Mouse (Mus musculus) B cell, adult 2 months (primary cell): Measurements from ENCODE around the gene Snd1.

ENCODE experiments used
- DNase-seq, 2 experiments: peaks; one replicate each; pipeline ENCODE4 v3.0.0; 2022

Snd1 gene

DNA sequence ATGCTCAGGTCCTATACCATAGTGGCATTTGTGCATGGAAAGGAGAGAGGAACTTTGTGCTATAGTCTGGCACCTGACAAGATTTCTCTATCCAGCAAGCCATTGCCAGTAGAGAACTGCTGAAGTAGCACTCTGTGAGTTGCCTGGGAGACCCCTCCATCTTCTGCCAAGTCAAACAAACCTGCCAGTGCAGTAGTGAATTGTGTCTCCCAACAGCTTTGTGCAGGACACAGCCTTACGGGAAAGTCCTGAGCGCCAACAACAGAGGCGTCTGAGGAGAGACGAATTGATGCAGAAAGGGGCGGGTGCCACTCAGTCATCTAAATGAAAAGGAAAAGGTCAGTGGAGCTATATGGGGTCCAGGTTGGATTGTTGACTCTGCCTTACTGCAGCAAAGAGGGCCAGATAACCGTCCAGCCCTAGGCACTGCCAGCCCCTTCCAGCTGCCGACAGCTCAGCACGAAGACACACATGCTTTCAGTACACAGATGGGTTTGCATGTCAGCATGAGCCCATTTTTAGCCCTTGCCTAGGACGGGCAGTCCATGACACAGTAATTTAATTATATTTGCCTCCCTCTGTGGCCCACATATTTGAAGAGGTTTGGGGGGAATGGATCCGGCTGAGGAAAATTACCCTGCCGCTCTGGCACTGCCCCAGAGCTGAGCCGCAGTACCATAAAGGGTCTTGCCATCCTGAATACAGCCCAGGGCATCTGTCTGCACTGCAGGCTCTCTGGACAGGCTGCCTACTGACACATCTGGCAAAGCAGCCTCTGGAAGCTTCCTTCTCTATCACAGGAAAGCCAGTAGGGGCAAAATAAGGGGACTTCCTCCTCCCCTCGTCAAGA is 344.8 kb downstream of the Snd1 start:
- no peak for DNase-seq

DNA sequence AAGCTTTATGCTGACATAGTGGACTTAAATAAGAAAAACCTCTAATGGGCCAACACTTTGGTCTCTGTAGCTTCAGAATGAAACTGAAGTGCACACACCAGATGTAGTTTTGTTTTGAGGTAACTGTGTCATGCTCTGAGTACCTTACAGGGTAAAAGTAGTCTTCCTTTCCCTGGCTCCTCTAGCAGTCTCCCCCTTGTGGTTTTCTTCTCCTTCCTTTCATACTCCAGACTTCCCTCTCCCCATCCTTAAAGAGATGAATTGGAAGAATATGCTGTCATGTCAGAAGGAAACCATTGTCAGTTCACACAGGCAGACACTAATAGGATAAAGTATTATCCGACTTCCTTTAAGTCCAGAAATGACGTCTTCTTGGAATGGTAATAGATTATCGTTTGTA is 347.4 kb downstream of the Snd1 start:
- no peak for DNase-seq

DNA sequence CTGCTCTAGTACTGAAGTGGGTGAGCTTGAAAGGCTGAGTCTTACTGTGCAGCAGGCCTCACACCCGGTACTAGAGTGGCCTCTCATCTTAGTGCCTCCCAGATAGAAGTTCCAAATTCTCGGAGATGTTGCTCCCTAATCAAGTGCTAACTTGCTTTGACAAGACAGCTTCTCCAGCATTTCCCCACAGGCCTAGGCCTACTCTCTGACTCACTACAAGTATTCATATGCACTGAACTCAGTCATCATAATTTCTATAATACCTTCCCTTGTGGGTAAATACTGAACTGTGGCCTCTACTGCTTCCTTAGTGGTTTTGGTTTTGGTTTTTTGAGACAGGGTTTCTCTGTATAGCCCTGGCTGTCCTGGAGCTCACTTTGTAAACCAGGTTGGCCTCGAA is 348.4 kb downstream of the Snd1 start:
- no peak for DNase-seq

DNA sequence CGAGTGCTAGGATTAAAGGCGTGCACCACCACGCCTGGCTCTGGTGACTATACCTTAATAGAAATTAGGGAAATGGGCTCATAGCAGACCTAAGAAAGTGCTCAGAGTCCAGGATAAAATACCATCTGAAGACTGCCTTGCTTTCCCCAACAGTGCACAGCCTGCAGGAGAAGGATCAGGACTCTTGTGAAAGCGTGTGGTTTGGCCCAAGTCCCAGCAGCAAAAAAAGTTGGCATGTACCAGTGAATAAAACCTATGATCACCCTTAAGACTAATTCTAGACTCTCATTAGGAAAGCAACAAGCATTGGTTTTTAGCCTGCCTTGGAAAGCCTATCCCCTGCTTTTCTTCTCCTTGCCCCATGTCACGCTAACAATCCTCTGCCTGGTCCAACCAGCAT is 348.9 kb downstream of the Snd1 start:
- DNase-seq: no peak

DNA sequence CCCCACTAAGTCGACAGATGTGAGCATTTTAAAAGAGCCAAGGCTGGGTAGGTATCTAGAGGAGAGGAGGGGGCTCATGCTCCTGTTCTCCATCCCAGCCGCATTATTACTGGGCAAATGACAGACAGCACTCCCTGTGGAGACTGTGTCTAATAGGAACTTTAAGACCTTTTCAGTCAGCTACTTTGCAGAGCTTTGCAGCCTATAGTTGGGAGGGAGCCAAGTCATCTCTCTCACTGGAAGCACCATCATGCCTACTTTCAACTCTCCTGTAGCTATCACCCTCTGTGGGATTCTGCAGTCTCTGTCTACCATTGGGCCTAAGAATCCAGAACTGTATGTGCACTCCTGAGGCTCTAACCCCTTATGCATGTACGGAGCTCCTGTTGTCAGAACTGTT is 351.0 kb downstream of the Snd1 start:
- DNase-seq: no peak

DNA sequence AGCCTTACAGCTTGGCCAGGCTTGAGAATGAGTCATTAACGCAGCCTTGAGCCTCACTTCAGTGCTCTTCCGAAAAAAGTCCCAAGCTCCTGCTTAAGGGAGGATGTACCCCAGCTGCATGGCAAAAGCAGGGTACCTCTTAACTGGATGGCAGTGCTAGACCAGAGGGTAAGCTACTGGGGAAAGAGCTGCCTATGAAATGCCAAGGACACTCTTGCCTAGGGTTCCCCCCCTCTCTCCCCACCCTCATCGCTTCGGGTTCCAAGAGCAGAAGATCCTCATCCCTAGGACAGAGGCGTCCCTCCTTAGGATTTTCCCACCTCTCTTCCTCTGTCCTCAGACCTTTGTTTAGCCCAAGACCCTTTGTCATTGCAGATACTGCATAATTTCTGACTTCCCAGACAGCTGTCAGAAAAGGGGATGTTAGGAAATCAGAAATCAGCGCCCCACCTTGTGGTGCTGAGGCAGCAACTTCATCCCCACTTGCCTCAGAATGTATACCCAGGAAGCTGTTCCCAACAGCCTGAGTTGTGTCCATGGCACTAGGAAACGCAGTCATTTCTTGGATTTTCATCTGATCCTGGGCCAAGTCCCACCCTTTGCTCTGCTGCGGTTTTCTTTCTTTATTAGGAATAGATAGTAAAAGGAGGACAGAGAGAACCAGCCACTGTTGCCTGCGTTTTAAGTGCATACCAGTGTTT is 351.9 kb downstream of the Snd1 start:
- no peak for DNase-seq

DNA sequence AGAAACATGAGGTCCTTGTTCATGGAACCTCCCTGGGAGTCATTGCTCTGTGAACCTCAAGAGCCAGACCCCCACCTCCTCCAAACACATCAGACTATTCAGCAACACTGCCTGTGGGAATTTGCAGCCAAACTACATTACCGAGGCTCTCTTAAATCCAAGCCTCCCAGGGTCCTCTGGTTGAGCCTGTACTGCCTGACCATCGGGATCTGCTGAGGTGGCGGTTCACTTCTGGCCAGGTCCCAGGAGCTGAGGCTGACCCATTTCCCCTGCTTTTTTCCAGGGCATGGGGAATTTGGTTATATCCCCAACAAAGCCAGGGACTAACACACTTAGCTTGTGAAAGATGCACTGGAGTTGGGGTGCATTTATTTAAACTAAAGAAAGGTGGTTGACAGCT is 352.6 kb downstream of the Snd1 start:
- DNase-seq: no peak

DNA sequence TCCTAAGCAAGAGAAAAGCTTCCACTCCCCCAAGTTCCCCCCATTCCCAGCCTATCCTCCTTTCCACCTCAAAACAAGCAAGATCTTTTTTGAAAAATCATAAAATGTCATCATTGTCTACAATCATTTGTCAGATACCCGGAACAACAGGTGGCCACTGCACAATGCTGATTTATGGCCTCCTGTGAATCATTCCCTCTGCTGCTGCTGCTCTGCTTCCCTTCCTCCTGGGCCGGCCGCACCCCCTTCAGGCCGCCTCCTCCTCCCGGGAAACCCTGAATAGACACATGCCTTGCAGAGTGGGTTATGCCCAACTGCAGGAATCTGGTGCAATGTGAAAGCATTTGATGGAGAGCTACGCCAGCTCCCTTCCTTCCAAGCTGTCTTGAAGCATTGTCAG is 353.7 kb downstream of the Snd1 start:
- no peak for DNase-seq

DNA sequence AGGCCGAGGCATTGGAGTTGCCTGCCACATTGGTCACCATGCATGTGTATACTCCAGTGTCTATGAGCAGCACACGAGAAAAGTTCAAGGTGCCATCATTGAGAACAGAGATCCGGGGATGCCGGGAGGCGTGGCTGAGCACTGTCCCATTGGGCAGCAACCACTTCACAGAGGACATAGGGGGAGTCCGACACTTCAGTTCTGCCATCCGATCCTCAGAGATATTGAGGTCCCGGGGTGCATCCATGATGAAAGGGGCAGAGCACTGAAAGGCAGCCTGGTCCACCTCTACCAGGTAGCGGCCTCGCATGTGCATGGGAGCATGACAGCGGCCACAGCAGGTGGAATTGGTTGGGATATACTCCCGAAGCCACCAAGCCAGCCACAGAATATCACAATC is 355.4 kb downstream of the Snd1 start:
- DNase-seq: no peak

DNA sequence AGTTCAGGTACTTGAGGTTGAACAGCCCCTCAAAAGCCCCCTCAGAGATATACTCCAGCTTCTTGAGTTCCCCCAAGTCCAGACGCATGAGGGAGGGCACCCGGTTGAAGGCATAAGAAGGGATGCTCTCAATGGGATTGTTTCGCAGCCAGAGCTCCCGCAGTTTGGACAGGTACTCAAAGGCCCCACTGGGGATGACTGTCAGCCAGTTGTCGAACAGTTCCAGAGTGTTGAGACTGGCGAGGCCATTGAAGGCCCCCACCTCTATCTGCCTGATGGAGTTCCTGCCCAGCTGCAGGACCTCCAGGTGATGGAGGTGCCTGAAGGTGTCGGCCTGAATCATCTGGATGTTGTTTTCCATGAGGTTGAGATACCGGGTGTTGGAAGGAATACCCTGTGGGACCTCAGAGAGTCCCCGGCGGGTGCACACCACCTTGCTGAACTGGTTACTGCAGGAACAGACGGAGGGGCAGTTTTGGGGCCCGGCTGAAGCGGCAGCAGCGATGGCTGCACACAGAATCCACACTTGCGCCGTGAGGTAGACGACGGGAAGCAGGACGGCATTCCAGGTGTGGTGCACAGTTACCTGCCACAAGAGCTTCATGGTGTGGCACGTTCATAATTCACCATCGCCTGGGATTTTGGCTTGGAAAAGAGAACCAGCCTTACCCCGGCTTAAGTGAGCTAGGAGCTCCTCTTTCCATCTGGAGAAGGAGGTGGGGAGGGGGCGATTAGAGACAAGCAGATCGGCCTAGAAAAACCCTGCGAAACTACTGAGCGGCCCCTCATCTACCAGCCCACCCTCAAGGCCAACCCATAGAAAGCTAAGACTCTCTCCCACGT is 356.3 kb downstream of the Snd1 start, which contains the start of gene Lrrc4:
TSS of gene Lrrc4 (minus strand) at position 737 of the 843 bp plus-strand sequence.
- DNase-seq: no peak

DNA sequence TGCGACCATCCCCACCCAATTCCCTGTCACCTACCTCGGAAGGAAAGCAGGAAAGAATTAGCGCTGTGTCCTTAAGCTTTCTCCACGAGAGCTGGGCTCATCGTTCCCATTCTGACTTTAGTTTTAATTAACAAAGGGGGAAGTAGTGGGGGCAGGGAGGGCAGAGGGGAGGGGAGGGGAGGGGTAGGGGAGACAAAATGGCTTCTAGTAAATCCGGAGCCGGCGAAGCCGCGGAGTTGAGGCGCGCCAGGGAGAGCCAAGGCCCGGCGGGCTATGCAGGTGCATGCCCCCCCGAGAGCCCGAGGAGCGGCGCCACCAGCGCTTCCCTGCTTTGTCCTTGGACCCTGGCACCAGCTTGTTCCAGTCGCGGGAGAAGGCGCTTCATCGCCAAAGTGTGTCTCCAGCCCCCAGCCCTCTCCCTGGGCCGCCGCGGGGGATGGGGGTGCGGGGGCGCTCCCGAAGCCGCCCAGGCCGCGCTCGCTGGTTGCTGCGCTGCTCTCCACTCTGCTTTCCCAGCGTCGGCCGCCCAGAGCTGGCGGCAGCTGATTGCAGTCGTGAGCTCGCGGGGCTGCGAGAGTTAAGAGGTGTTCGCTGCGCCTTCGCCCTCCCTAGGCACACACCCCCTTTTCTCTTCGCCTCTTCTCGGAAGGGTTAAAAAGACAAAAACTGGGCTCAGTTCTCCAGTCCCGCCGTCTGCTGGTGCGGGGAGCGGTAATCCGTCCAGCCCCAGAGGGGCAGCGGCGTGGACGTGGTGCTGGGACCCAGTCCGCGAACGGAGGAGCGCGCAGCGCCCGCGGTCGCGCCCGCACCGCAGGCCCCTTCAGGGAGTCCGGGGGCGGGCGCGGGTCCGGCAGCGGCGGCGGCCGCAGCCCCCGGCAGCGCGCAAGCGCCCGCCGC is 357.2 kb downstream of the Snd1 start:
- peak; percentile 10 to 25 for DNase-seq

DNA sequence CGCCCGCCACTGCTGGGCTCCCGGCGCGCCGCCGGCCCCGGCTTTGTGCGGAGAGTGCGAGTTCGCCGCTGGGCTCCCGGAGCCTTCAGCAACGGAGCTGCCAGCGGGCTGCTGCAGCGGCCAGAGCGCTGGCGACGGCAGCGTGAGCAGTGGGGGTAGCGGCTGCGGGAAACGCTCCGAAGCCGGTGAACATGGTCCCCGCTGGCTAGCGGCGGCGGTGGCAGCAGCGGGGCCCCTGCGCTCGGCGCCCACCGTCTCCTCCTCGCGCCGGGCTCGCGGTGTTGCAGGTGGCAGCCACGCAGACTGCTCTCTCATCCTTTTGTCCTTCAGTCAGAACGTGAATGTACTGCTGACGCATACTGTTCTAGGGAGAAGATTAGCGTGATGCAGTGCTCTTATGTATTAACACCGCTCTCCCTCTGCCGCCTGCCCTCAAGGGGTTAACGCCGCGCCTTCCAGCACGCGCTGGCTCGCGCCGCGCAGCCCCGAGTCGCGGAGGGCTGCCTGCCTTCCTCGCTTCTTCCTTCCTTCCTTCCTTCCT is 357.9 kb downstream of the Snd1 start:
- peak; percentile 20 to 25 for DNase-seq

DNA sequence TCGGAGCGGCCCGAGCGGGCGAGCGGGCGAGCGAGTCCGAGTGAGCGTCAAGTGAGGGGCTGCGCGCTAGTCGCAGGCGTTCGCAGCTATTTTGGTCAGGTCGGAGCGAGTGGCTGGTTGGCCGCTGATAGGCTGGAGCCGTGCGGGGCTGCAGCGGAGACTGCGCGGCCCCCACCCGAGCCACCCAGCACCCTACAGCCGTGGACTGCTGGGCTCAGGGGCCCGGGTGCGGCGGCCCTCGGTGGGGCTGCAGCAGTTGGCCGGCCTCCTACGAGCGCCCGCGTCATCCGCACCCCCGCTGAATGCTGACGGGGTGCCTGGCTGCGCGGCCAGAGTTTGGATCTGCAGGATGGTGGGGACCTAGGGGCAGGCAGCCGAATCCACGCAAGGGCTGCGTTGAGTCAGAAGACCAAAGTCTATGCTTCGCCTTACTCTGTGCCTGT is 358.5 kb downstream of the Snd1 start:
- peak; percentile 4 to 5 for DNase-seq

DNA sequence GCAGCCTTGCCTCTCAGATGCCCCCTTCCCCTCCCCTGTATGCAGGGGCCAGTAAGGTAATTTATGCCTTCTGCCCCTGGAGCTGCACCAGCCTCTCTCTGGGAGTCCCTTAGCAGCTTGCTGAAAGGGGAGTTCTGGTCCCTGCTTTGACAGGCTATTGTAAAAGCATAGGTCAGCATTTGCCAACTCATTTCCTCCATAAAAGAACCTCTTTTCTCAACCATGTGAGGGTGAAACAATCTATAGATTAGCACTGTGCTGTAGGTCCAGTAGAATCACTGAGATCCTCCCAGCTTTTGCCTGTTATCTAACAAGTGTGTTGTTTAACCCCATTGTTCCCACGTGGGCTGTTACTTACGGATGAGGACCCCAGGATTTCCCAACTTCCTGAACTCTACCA is 359.1 kb downstream of the Snd1 start:
- DNase-seq: peak in 1 of 2 experiments; percentile 2

DNA sequence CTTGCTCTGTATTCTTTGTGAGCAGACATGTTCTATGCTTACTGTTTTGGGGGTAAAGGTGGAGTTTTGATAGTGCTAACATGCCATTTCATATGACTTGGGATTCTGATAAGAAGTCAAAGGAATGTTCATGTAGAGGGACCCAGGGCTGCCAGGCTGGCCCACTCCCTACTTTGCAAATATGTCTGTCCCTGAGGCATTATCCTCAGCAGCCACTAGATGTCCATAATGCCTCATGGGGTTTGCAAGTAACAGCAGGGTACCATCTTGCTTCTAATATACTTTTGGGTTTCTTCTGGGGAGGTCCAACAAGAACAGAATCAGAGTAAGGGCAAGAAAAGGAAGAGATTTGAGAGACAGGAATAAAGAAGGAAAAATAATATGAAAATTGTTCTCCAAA is 361.7 kb downstream of the Snd1 start:
- no peak for DNase-seq

DNA sequence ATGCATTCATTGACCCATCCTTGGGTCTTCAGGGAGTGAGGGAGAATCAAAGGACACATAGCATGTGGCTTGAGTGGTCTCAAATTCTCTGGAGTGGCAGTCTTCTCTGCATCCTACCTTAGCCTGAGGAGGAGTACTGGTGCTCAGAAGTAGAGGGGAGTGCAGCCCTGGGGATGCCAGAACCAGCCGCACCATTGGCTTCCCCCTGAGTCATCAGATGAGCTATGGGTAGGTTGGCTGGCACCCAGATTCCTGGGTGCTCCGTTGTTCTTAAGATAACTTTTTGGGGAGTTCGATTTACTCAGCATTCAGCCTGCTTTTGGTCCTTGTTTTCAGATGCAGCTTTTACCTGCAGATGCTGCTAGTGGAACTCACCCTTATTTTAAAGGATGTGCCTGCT is 366.6 kb downstream of the Snd1 start:
- no peak for DNase-seq

DNA sequence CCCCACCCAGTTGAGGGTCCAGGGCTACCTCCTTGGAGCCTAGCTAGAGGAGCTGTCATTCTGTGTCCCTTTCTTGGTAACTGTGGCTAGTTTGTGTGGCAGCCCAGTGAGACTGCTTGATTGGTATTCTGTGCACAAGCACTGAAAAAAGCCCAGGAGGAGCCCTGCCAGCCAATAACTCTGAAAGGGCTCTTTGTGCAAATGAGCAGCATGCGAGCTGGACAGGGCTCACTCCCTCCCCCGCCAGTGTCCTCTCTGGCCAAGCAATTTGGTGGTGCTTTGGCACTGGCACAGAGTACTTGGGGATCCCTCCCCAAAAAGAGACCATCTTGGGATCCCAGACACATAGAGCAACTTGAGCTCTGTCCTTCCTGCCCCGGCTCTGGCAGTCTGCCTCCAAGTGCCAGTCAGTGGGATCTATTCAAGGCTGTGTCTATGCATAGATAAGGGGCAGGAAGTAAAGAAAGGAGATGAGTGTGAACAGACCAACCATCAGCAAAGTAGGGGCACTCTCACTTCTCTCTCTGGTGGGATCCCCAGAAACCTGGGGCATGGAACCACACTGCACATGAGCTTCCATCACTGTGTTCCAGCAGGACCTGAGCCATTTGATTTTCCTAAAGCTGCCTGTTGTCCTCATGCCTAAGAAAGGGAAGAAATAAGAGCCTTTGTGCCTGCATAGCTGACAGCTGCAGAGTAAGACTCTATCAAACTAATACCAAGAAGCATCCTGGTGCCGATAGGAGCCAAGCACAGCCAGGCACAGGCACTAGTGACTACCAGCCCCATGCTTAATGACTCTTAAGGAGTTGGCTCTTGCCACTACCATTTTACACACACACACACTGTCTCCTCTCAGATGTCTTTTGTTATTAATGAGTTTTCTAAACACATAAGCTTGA is 367.7 kb downstream of the Snd1 start:
- DNase-seq: no peak

DNA sequence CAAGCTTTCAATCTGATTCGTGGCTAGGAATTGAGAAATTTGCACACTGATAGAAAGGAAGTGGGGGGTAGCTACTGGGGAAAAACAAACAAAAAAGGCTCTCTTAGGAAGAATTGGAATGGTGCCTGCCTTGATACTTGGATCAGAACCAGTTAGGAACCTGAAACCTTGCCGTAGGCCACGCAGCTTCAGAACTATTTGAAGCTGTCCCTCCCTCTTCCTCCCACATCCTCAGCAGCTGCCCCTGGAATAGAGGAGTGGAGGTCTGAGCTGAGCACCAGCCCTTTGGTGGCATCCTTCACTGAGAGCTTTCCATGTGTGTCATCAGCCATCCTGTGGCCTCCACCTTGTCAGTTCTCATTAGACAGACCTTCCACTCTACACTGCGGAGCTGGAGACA is 370.7 kb downstream of the Snd1 start:
- DNase-seq: no peak

DNA sequence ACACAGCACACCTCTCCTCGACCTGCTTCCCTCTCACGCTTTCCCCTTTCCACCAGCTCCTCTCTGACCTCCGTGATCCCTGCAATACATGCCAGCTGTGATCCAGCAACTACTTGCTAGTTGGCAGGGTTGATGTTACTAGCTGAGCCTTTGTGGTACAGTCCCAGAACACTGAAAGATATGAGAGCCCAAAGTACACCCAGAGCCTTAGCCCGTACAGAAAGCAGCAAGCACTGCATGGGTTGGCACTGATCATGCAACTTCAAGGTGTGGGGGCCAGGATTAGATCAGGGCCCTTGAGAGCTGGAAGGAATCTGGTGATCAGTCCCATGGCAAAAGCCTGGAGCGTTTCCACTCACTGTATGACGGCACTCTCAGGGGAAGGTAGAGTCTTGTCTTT is 372.7 kb downstream of the Snd1 start:
- DNase-seq: no peak

DNA sequence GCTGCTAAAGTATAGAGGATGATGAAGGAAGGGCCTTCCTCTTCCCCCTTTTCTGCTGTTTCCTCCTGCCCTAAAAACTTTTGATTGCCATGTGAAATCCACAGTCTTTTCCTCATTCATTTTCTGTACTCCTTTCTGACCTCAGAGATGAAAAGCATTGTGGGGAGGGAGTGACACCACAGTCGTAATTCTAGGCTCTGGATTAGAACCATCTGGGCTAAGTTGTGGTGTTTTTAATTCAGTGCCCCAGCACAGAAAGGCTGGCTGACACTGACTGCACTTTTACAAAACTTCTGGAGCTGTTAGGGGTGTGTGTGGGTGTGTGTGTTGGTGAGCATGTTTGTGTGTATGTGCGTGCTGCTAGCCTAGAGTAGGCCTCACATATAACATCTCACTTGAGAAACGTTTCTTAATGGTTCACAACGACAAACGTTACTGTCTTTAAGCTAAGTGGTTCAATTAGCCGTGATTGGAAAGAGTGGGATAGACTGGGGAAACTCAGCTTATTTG is 373.4 kb downstream of the Snd1 start:
- DNase-seq: no peak

DNA sequence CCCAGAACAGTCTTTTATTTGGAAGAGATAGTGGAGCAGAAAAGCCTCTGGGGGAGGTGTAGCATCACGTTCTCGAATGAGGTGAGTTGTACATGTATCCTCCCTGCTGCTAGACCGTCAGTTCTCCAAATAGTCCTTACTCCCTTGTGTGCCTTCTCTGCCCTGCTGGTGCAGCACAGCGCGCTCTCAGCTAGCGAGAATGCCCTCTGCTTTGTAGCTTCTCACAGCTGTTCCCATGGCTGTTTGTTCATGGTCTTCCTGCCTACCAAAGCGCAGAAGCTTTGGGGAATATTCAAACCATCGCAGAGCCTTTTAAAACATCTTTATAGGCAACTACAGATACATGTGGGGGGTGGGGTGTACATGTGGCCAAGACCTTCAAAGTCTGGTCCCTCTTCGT is 374.0 kb downstream of the Snd1 start:
- no peak for DNase-seq
